Mouse (Mus musculus) hindbrain, embryonic 11.5 days (tissue): ENCODE results near the gene Fam43b. TPM values are rescaled to one million over a fixed set of nuclear protein-coding genes. Genes with fewer than 3 reads are reported as not detected.

Experiments used
- ATAC-seq: fragments of 200-750 bp; cut with Nextera tagmentation; 2 replicates; pipeline ENCODE4 v1.8.0; 2017; ENCODE audit warnings: mild to moderate bottlenecking, moderate TSS enrichment, moderate library complexity; ENCODE audit not compliant: low FRiP score
- DNase-seq: peaks from one replicate; pipeline ENCODE4 v3.0.0-alpha.2; 2015; ENCODE audit warnings: low spot score
- H3K27ac ChIP-seq: fragments of 300-500 bp; sonication (generic); 2 replicates; pipeline ENCODE4 v1.5.1; 2014; ENCODE audit warnings: mild to moderate bottlenecking, low read depth, low read length
- H3K27me3 ChIP-seq: fragments of 300-500 bp; sonication (generic); 2 replicates; pipeline ENCODE4 v1.6.1; 2014; ENCODE audit warnings: mild to moderate bottlenecking, low read length, moderate library complexity, mixed read lengths; ENCODE audit not compliant: control insufficient read depth, insufficient read depth
- H3K36me3 ChIP-seq: fragments of 300-500 bp; sonication (generic); 2 replicates; pipeline ENCODE4 v1.6.1; 2014; ENCODE audit warnings: mild to moderate bottlenecking, low read length, moderate library complexity, mixed read lengths; ENCODE audit not compliant: control insufficient read depth, insufficient read depth
- H3K4me1 ChIP-seq: fragments of 300-500 bp; sonication (generic); replicated peaks from 2 replicates; pipeline ENCODE4 v1.6.1; 2014; ENCODE audit warnings: low read length, mixed read lengths; ENCODE audit not compliant: control insufficient read depth, insufficient read depth
- H3K4me2 ChIP-seq: fragments of 300-500 bp; sonication (generic); replicated peaks from 2 replicates; pipeline ENCODE4 v1.6.1; 2014; ENCODE audit warnings: mild to moderate bottlenecking, low read depth, low read length
- H3K4me3 ChIP-seq: fragments of 300-500 bp; sonication (generic); 2 replicates; pipeline ENCODE4 v1.5.1; 2014; ENCODE audit warnings: low read depth, low read length
- H3K9ac ChIP-seq: fragments of 300-500 bp; sonication (generic); 2 replicates; pipeline ENCODE4 v1.6.1; 2014; ENCODE audit warnings: low read depth, low read length
- H3K9me3 ChIP-seq: fragments of 300-500 bp; sonication (generic); 2 replicates; pipeline ENCODE4 v1.6.1; 2016; ENCODE audit warnings: low read length; ENCODE audit not compliant: control insufficient read depth
- WGBS: fragments of 180-500 bp; shearing (Covaris S2); extraction: QIAGEN DNeasy Blood & Tissue Kit; methylation state at CpG from one replicate; pipeline ENCODE4 v1.1.7; 2014; 5-methylcytosine and 5-hydroxymethylcytosine counted together
- polyA plus RNA-seq: library from polyadenylated mRNA; unstranded; fragments of >200 nt; fragmentation: Nextera tagmentation; extraction: Ambion mirVana; gene quantifications from 2 replicates; pipeline ENCODE4 v1.2.1, GENCODE M21; 2014

Gene Fam43b
- polyA plus RNA-seq, 1 experiment from 2014 or later, result not detected

- DNase-seq, result peak; percentile 77
- Histone ChIP-seq H3K27me3 (no peaks in the 10 kb centered on the region; the same call in 1 of the 2 replicates), H3K4me1 (peaks cover 3% of the 10 kb centered on the region; the same call in 1 of the 2 replicates), H3K4me3 (no peak overlapping the region), H3K4me2 (no peak overlapping the region), H3K27ac (peak overlapping the region; percentile 1; the same call in 1 of the 2 replicates), H3K9ac (no peak overlapping the region), H3K36me3 (no peaks in the 10 kb centered on the region), H3K9me3 (no peaks in the 10 kb centered on the region)
- WGBS, result 48% methylated on average over 14 of the region's 14 CpGs
- ATAC-seq, result peak; percentile 57; the same call in 1 of the 2 replicates
Measured at GRCm38 (mm10) chr4:138379091-138379840, 17.1 kb downstream of the Fam43b start.

GRCm38 (mm10) chr4:138377526-138377925 is 18.8 kb downstream of the Fam43b start:
- Histone ChIP-seq H3K27me3 (no peaks in the 10 kb centered on the region), H3K4me2 (no peak overlapping the region), H3K9ac (no peak overlapping the region), H3K36me3 (no peaks in the 10 kb centered on the region), H3K9me3 (no peaks in the 10 kb centered on the region), H3K4me1 (peaks cover 3% of the 10 kb centered on the region; the same call in 1 of the 2 replicates), H3K27ac (no peak overlapping the region), H3K4me3 (no peak overlapping the region)
- DNase-seq, result peak; percentile 76
- WGBS, result 56% methylated on average over 6 of the region's 6 CpGs
- no peak for ATAC-seq

GRCm38 (mm10) chr4:138375117-138375516 is 21.2 kb downstream of the Fam43b start:
- Histone ChIP-seq H3K4me2 (no peak overlapping the region), H3K4me1 (0 out of 2 replicates have a peak, but pooled peaks cover 3% of the 10 kb centered on the region), H3K4me3 (no peak overlapping the region), H3K27ac (no peak overlapping the region), H3K27me3 (no peaks in the 10 kb centered on the region), H3K9ac (no peak overlapping the region), H3K9me3 (no peaks in the 10 kb centered on the region), H3K36me3 (no peaks in the 10 kb centered on the region)
- WGBS, result 91% methylated on average over 3 of the region's 3 CpGs
- ATAC-seq, result no peak
- no peak for DNase-seq

- H3K4me2 ChIP-seq, result no peak overlapping the region
- H3K36me3 ChIP-seq, result no peaks in the 10 kb centered on the region
- H3K9me3 ChIP-seq, result no peaks in the 10 kb centered on the region
- no peak overlapping the region for H3K4me3 ChIP-seq
- 90% methylated on average over 5 of the region's 5 CpGs for WGBS
- ATAC-seq (no peak), DNase-seq (no peak)
- no peak overlapping the region for H3K27ac ChIP-seq
- no peak overlapping the region for H3K9ac ChIP-seq
- peaks cover 7% of the 10 kb centered on the region for H3K27me3 ChIP-seq
- H3K4me1 ChIP-seq, result no peaks in the 10 kb centered on the region
Measured at GRCm38 (mm10) chr4:138370996-138371516, 25.3 kb downstream of the Fam43b start.

- DNase-seq, result no peak
- no peak overlapping the region for H3K4me3 ChIP-seq
- ATAC-seq, result no peak
- H3K4me2 ChIP-seq, result no peak overlapping the region
- no peaks in the 10 kb centered on the region for H3K9me3 ChIP-seq
- 85% methylated on average over 12 of the region's 12 CpGs for WGBS
- no peak overlapping the region for H3K9ac ChIP-seq
- no peaks in the 10 kb centered on the region for H3K4me1 ChIP-seq
- H3K27ac ChIP-seq, result no peak overlapping the region
- H3K36me3 ChIP-seq, result no peaks in the 10 kb centered on the region
- peaks cover 7% of the 10 kb centered on the region for H3K27me3 ChIP-seq
Measured at GRCm38 (mm10) chr4:138368498-138369260, 27.6 kb downstream of the Fam43b start.

- Histone ChIP-seq H3K36me3 (no peaks in the 10 kb centered on the region), H3K4me1 (no peaks in the 10 kb centered on the region), H3K9ac (peak within 1 kb of the TSS; percentile 37; the same call in 1 of the 2 replicates), H3K4me3 (peak within 1 kb of the TSS; percentile 21), H3K4me2 (peak within 1 kb of the TSS; percentile 45), H3K27me3 (peaks cover 7% of the 10 kb centered on the region), H3K27ac (no peak within 1 kb of the TSS), H3K9me3 (no peaks in the 10 kb centered on the region)
- 10% methylated on average over 34 of the region's 34 CpGs for WGBS
- ATAC-seq, result peak; percentile 60; the same call in 1 of the 2 replicates
- peak; percentile 65 for DNase-seq
Measured at GRCm38 (mm10) chr4:138367641-138368497, 28.5 kb downstream of the Fam43b start, which contains the start of gene Cda. Gene Cda (minus strand): TSS chr4:138367992.

GRCm38 (mm10) chr4:138366561-138366960 is 29.8 kb downstream of the Fam43b start:
- no peaks in the 10 kb centered on the region for H3K9me3 ChIP-seq
- no peak for ATAC-seq
- no peak overlapping the region for H3K4me3 ChIP-seq
- peaks cover 7% of the 10 kb centered on the region for H3K27me3 ChIP-seq
- 83% methylated on average over 2 of the region's 2 CpGs for WGBS
- H3K36me3 ChIP-seq, result no peaks in the 10 kb centered on the region
- H3K4me1 ChIP-seq, result no peaks in the 10 kb centered on the region
- no peak overlapping the region for H3K9ac ChIP-seq
- H3K4me2 ChIP-seq, result no peak overlapping the region
- DNase-seq, result no peak
- H3K27ac ChIP-seq, result no peak overlapping the region

GRCm38 (mm10) chr4:138363511-138363910 is 32.8 kb downstream of the Fam43b start:
- no peak for ATAC-seq
- WGBS, result 64% methylated on average over 5 of the region's 5 CpGs
- Histone ChIP-seq H3K27ac (no peak overlapping the region), H3K27me3 (peaks cover 5% of the 10 kb centered on the region), H3K9me3 (no peaks in the 10 kb centered on the region), H3K36me3 (no peaks in the 10 kb centered on the region), H3K4me2 (no peak overlapping the region), H3K4me3 (no peak overlapping the region), H3K4me1 (no peaks in the 10 kb centered on the region), H3K9ac (no peak overlapping the region)
- DNase-seq, result no peak
